Mouse (Mus musculus) stomach, embryonic 15.5 days (tissue): ENCODE data around the gene Ugt2b5. TPM values are rescaled to one million over a fixed set of nuclear protein-coding genes. Genes with fewer than 3 reads are reported as not detected.

ENCODE experiments used
- polyA plus RNA-seq: library from polyadenylated mRNA; unstranded; fragments of >200 nt; fragmentation: Nextera tagmentation; extraction: Ambion mirVana; gene quantifications from 2 replicates; pipeline ENCODE4 v1.2.1, GENCODE M21; 2015

Gene Ugt2b5
- polyA plus RNA-seq, 1 experiment from 2014 or later, result 8.6 TPM

Other genes with a start within 250 kb of the Ugt2b5 start
- 73.5 and 96.4 TPM in 2 replicates for gene Ugt2b34, start 233.4 kb downstream of the Ugt2b5 start, polyA plus RNA-seq
- 0.06 TPM in 1 of 2 replicates, not detected in the other for gene Ugt2b1, start 213.8 kb downstream of the Ugt2b5 start, polyA plus RNA-seq
- gene Ugt2b35, start 139.5 kb downstream of the Ugt2b5 start, polyA plus RNA-seq, result 1.7 TPM in 2 replicates
- gene Ugt2b36, start 47.8 kb downstream of the Ugt2b5 start, polyA plus RNA-seq, result 3.6 and 4.5 TPM in 2 replicates
- not detected in 2 replicates for gene Ugt2b37, start 114.5 kb upstream of the Ugt2b5 start, polyA plus RNA-seq
- gene Ugt2a3, start 196.9 kb upstream of the Ugt2b5 start, polyA plus RNA-seq, result 0.37 and 0.77 TPM in 2 replicates